Mouse (Mus musculus) forebrain, postnatal 0 days (tissue): Measurements from ENCODE around the gene Otos. TPM values are rescaled to one million over a fixed set of nuclear protein-coding genes. Genes with fewer than 3 reads are reported as not detected.

Experiments
- ATAC-seq: fragments of 200-750 bp; cut with Nextera tagmentation; 2 replicates; pipeline ENCODE4 v1.8.0; 2017; ENCODE audit warnings: mild to moderate bottlenecking, moderate library complexity
- DNase-seq: peaks from one replicate; pipeline ENCODE4 v3.0.0-alpha.2; 2015
- H3K27ac ChIP-seq: fragments of 300-500 bp; sonication (generic); 2 replicates; pipeline ENCODE4 v1.5.1; 2014; ENCODE audit warnings: low read depth, mild to moderate bottlenecking, antibody characterized with exemption, low read length, moderate library complexity, mixed read lengths
- H3K27me3 ChIP-seq: fragments of 300-500 bp; sonication (generic); 2 replicates; pipeline ENCODE4 v1.6.1; 2014; ENCODE audit warnings: mild to moderate bottlenecking, low read length, mixed read lengths; ENCODE audit not compliant: insufficient read depth
- H3K36me3 ChIP-seq: fragments of 300-500 bp; sonication (generic); 2 replicates; pipeline ENCODE4 v1.6.1; 2014; ENCODE audit warnings: mild to moderate bottlenecking, moderate library complexity; ENCODE audit not compliant: insufficient read depth
- H3K4me1 ChIP-seq: fragments of 300-500 bp; sonication (generic); 2 replicates; pipeline ENCODE4 v1.6.1; 2014; ENCODE audit warnings: antibody characterized with exemption; ENCODE audit not compliant: insufficient read depth
- H3K4me2 ChIP-seq: fragments of 300-500 bp; sonication (generic); 2 replicates; pipeline ENCODE4 v1.6.1; 2014; ENCODE audit warnings: low read depth, mild to moderate bottlenecking, moderate library complexity
- H3K4me3 ChIP-seq: fragments of 300-500 bp; sonication (generic); 2 replicates; pipeline ENCODE4 v1.5.1; 2014; ENCODE audit warnings: low read depth, low read length, mixed read lengths
- H3K9ac ChIP-seq: fragments of 300-500 bp; sonication (generic); 2 replicates; pipeline ENCODE4 v1.6.1; 2014; ENCODE audit warnings: mild to moderate bottlenecking
- H3K9me3 ChIP-seq: fragments of 300-500 bp; sonication (generic); 2 replicates; pipeline ENCODE4 v1.6.1; 2016; ENCODE audit warnings: low read length
- CTCF ChIP-seq: sonication (generic); IDR thresholded peaks from 2 replicates; pipeline ENCODE4 v1.5.1; 2016; ENCODE audit warnings: antibody characterized with exemption, control low read depth, low read depth
- WGBS: fragments of 180-500 bp; shearing (Covaris S2); extraction: QIAGEN DNeasy Blood & Tissue Kit; methylation state at CpG from one replicate; pipeline ENCODE4 v1.1.7; 2014; 5-methylcytosine and 5-hydroxymethylcytosine counted together
- polyA plus RNA-seq: library from polyadenylated mRNA; unstranded; fragments of >200 nt; fragmentation: Nextera tagmentation; extraction: Ambion mirVana; gene quantifications from 2 replicates; pipeline ENCODE4 v1.2.1, GENCODE M21; 2015
- total RNA-seq: library from RNA; depleted of rRNA; stranded (reverse); fragments of >200 nt; gene quantifications from 2 replicates; pipeline ENCODE4 v1.2.3, GENCODE M21; 2014

The Otos gene
- total and polyA plus RNA-seq, 2 experiments from 2014 or later, result 0.92 TPM; not detected in 1

GRCm38 (mm10) chr1:92634569-92634968 lies 14.1 kb downstream of the Otos start:
- Histone ChIP-seq H3K9ac (no peak overlapping the region), H3K4me2 (no peak overlapping the region), H3K4me3 (no peak overlapping the region), H3K27me3 (no peaks in the 10 kb centered on the region), H3K4me1 (no peaks in the 10 kb centered on the region), H3K36me3 (peaks cover 38% of the 10 kb centered on the region), H3K9me3 (no peaks in the 10 kb centered on the region), H3K27ac (no peak overlapping the region)
- DNase-seq, result no peak
- WGBS, result 64% methylated on average over 1 of the region's 1 CpGs
- ATAC-seq, result 0 out of 2 replicates have a peak, but pooled peaks have one; percentile 8
- TF ChIP-seq CTCF, result no peak

- TF ChIP-seq CTCF, result no peak
- Histone ChIP-seq H3K27ac (no peak overlapping the region), H3K4me3 (no peak overlapping the region), H3K9ac (no peak overlapping the region), H3K4me1 (no peaks in the 10 kb centered on the region), H3K9me3 (no peaks in the 10 kb centered on the region), H3K27me3 (no peaks in the 10 kb centered on the region), H3K4me2 (no peak overlapping the region), H3K36me3 (peaks cover 30% of the 10 kb centered on the region)
- WGBS, result 78% methylated on average over 8 of the region's 8 CpGs
- ATAC-seq (no peak), DNase-seq (peak; percentile 25)
Measured at GRCm38 (mm10) chr1:92633726-92634125, 14.9 kb downstream of the Otos start.

DNA sequence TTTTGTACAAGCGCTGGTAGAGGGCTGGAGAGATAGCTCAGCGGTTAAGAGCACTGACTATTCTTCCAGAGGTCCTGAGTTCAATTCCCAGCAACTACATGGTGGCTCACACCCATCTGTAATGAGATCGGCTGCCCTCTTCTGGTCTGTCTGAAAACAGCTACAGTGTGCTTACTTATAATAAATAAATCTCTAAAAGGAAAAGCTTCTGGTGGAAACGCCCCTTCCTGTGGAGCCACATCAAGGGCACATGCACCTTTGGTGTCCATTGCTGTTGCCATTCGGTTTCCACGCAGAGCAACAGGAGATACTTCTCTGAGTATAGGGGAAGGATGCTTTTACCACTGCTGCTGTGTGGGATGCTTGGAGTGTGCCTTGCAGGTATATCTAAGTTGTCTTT lies 15.7 kb downstream of the Otos start:
- no peak overlapping the region for H3K4me3 ChIP-seq
- H3K9me3 ChIP-seq, result no peaks in the 10 kb centered on the region
- no peaks in the 10 kb centered on the region for H3K4me1 ChIP-seq
- H3K27me3 ChIP-seq, result no peaks in the 10 kb centered on the region
- 67% methylated on average over 6 of the region's 6 CpGs for WGBS
- H3K9ac ChIP-seq, result no peak overlapping the region
- peaks cover 23% of the 10 kb centered on the region for H3K36me3 ChIP-seq
- DNase-seq (no peak), ATAC-seq (no peak)
- H3K27ac ChIP-seq, result no peak overlapping the region
- H3K4me2 ChIP-seq, result no peak overlapping the region
- TF ChIP-seq CTCF, result 0 out of 2 replicates have a peak, but pooled peaks have one; percentile 9

DNA sequence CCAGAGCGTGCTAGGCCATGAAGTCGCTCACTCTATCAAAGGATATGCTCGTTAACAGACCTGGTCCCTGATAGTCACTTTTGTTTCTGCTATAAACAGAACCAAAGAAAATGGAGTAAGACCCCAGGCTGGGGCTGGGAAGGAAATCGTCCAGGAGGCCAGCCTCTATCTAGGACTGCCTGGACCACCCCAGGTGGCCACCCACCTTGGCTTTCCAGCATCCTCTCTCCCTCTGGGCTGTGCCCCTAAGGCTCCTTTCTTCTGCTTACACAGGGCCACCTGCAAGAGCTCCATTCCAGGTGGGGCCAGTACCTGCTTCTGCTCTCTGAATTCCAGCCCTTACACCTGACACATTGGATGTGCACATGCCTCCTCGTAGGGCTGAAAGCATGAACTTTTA lies 16.4 kb downstream of the Otos start:
- Histone ChIP-seq H3K36me3 (peaks cover 15% of the 10 kb centered on the region), H3K9me3 (no peaks in the 10 kb centered on the region), H3K27me3 (no peaks in the 10 kb centered on the region), H3K4me3 (no peak overlapping the region), H3K4me2 (no peak overlapping the region), H3K4me1 (no peaks in the 10 kb centered on the region), H3K9ac (no peak overlapping the region), H3K27ac (no peak overlapping the region)
- 51% methylated on average over 5 of the region's 5 CpGs for WGBS
- no peak for TF ChIP-seq CTCF
- DNase-seq, result no peak
- ATAC-seq, result no peak

GRCm38 (mm10) chr1:92628227-92628626 lies 20.4 kb downstream of the Otos start:
- Histone ChIP-seq H3K9ac (no peak overlapping the region), H3K4me2 (no peak overlapping the region), H3K4me3 (no peak overlapping the region), H3K9me3 (no peaks in the 10 kb centered on the region), H3K27ac (no peak overlapping the region), H3K36me3 (no peaks in the 10 kb centered on the region), H3K27me3 (no peaks in the 10 kb centered on the region), H3K4me1 (no peaks in the 10 kb centered on the region)
- DNase-seq (no peak), ATAC-seq (no peak)
- no peak for TF ChIP-seq CTCF
- WGBS, result 52% methylated on average over 4 of the region's 4 CpGs

GRCm38 (mm10) chr1:92618360-92618759 lies 30.3 kb downstream of the Otos start:
- 72% methylated on average over 4 of the region's 4 CpGs for WGBS
- no peak for TF ChIP-seq CTCF
- Histone ChIP-seq H3K27me3 (no peaks in the 10 kb centered on the region), H3K27ac (no peak overlapping the region), H3K4me1 (no peaks in the 10 kb centered on the region), H3K9me3 (no peaks in the 10 kb centered on the region), H3K9ac (no peak overlapping the region), H3K4me2 (no peak overlapping the region), H3K4me3 (no peak overlapping the region), H3K36me3 (no peaks in the 10 kb centered on the region)
- DNase-seq (no peak), ATAC-seq (no peak)

GRCm38 (mm10) chr1:92617488-92617887 lies 31.2 kb downstream of the Otos start, which contains the start of gene Olfr12:
Gene Olfr12, plus strand, starts transcription at chr1:92617788.
- 66% methylated on average over 2 of the region's 2 CpGs for WGBS
- Histone ChIP-seq H3K9me3 (no peaks in the 10 kb centered on the region), H3K4me1 (no peaks in the 10 kb centered on the region), H3K4me2 (no peak within 1 kb of the TSS), H3K36me3 (no peaks in the 10 kb centered on the region), H3K4me3 (no peak within 1 kb of the TSS), H3K9ac (no peak within 1 kb of the TSS), H3K27ac (no peak within 1 kb of the TSS), H3K27me3 (no peaks in the 10 kb centered on the region)
- no peak for TF ChIP-seq CTCF
- no peak for DNase-seq
- no peak for ATAC-seq
